Mouse (Mus musculus): Measurements from ENCODE around the gene Rasl10b.
A peak's percentile ranks its signal among the peaks of the same experiment; 100 is the strongest.

Gene Rasl10b

GRCm38 (mm10) chr11:83429355-83429754 is 20.4 kb downstream of the Rasl10b start, which contains the start of gene Gas2l2:
Gas2l2 (minus strand) TSS chr11:83429455.
- DNase-seq (ENCODE audit: low read depth, low spot score): no peak

- no peak for DNase-seq (ENCODE audit: low read depth, low spot score)
These were observed 23.6 kb downstream of the Rasl10b start for GRCm38 (mm10) chr11:83432533-83432932.

GRCm38 (mm10) chr11:83437377-83437776 is 28.4 kb downstream of the Rasl10b start, which contains the start of gene 1700020L24Rik:
1700020L24Rik (plus strand) TSS chr11:83437677.
- no peak for DNase-seq (ENCODE audit: low read depth, low spot score)

- DNase-seq (ENCODE audit: low read depth, low spot score): no peak
These were observed 30.6 kb downstream of the Rasl10b start for GRCm38 (mm10) chr11:83439426-83440060.

GRCm38 (mm10) chr11:83440081-83441064 is 31.4 kb downstream of the Rasl10b start:
- peak; percentile 91 for DNase-seq (ENCODE audit: low read depth, low spot score)

GRCm38 (mm10) chr11:83441235-83441634 is 32.3 kb downstream of the Rasl10b start:
- DNase-seq (ENCODE audit: low read depth, low spot score): no peak

- DNase-seq (ENCODE audit: low read depth, low spot score): peak; percentile 72
These were observed 33.8 kb downstream of the Rasl10b start for GRCm38 (mm10) chr11:83442596-83443267.

- DNase-seq (ENCODE audit: low read depth, low spot score): no peak
These were observed 34.9 kb downstream of the Rasl10b start for GRCm38 (mm10) chr11:83443824-83444223.

GRCm38 (mm10) chr11:83445001-83445400 is 36.1 kb downstream of the Rasl10b start:
- DNase-seq (ENCODE audit: low read depth, low spot score): no peak

- DNase-seq (ENCODE audit: low read depth, low spot score): no peak
These were observed 38.7 kb downstream of the Rasl10b start for GRCm38 (mm10) chr11:83447612-83448011.

- DNase-seq (ENCODE audit: low read depth, low spot score): no peak
These were observed 39.3 kb downstream of the Rasl10b start for GRCm38 (mm10) chr11:83448021-83448926.

- DNase-seq (ENCODE audit: low read depth, low spot score): no peak
These were observed 39.9 kb downstream of the Rasl10b start for GRCm38 (mm10) chr11:83448927-83449236.

- no peak for DNase-seq (ENCODE audit: low read depth, low spot score)
These were observed 40.4 kb downstream of the Rasl10b start for GRCm38 (mm10) chr11:83449298-83449697.

GRCm38 (mm10) chr11:83450550-83450949 is 41.6 kb downstream of the Rasl10b start:
- no peak for DNase-seq (ENCODE audit: low read depth, low spot score)

- no peak for DNase-seq (ENCODE audit: low read depth, low spot score)
These were observed 42.3 kb downstream of the Rasl10b start for GRCm38 (mm10) chr11:83451281-83451680.

GRCm38 (mm10) chr11:83454548-83454947 is 45.6 kb downstream of the Rasl10b start:
- DNase-seq (ENCODE audit: low read depth, low spot score): no peak

GRCm38 (mm10) chr11:83455608-83456007 is 46.7 kb downstream of the Rasl10b start:
- DNase-seq (ENCODE audit: low read depth, low spot score): no peak

- no peak for DNase-seq (ENCODE audit: low read depth, low spot score)
These were observed 48.3 kb downstream of the Rasl10b start for GRCm38 (mm10) chr11:83457257-83457656.

- DNase-seq (ENCODE audit: low read depth, low spot score): no peak
These were observed 49.1 kb downstream of the Rasl10b start for GRCm38 (mm10) chr11:83457912-83458601.

- no peak for DNase-seq (ENCODE audit: low read depth, low spot score)
These were observed 52.6 kb downstream of the Rasl10b start for GRCm38 (mm10) chr11:83461462-83462027.

Data from retina, postnatal 7 days (tissue).